Mouse (Mus musculus): Measurements from ENCODE around the gene Tnk1.

GRCm38 (mm10) chr11:69804972-69805909 lies 53.3 kb downstream of the Tnk1 start, which contains the start of gene Tmem102:
- TF ChIP-seq CTCF (IDR thresholded peaks at IDR 0.05; ENCODE audit: low read depth) (no peak), EP300 (IDR thresholded peaks at IDR 0.05; ENCODE audit: low read depth) (no peak)
